Mouse (Mus musculus) cerebellum, adult 11 months (tissue): ENCODE data around the gene Yrdc.

ENCODE experiments used
- DNase-seq: peaks from one replicate; pipeline ENCODE4 v3.0.0; 2022

The Yrdc gene

GRCm38 (mm10) chr4:124850933-124851658 is 617 bp downstream of the Yrdc start, which contains the start of gene 1110065P20Rik:
1110065P20Rik (minus strand) TSS chr4:124851196.
- DNase-seq: peak; percentile 73

DNA sequence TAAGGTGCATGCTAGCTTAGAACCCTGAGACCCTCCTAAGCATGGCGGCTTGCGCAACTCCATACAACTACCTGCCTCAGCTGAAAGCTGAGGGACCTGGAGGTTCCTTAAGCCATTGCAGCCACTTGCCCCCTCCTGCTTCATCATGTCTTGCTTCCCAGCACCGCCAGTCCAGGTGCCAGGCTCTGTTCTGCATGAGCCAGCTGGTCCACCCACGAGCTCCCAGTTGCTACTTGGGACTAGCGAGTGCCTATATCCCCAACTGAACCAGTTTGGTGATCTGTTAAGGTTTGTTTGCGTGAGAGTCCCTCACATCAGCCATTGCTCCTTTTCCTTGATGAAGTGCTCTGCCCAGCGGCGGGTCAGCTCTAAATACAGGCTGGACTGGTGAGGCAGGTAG is 5.8 kb downstream of the Yrdc start:
- no peak for DNase-seq

DNA sequence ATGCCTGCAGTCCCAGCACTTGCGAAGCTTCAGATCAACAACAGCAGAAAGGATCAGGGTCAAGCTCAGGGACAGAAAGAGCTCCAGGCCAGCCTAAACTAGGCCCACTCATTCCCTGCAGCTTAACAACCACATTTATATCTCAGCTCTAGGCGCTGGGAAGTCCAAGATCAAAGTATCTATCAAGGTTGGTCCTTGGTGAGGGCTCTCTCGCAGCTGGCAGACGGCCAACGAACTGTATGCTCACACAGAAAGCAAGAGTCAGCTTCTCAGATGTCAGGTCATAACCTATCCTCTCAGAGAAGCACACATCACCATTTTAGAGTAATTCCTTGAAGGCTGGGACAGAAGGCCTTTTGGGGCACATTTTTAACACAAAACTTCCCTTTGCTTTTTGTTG is 7.9 kb downstream of the Yrdc start:
- no peak for DNase-seq

DNA sequence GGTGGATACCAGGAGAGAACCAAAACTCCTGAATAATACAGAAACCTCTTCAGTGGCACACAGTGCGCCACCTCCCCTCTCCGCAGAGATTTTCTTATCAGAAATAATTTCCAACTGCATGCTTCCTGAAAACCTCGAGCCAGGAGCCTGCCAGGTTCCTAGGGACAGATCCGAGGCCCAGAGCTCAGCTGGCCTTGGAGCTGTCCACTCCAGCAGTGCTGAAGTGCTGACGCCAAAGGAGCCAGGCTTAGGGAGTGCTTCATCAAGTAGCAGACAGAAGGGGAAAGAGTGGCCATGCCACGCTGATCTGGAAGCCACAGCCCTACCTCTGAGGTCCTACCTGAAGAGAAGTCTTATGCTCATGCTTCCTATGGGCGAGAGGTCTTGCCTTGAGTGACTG is 10.0 kb downstream of the Yrdc start:
- DNase-seq: no peak

- no peak for DNase-seq
These were observed 11.1 kb downstream of the Yrdc start, which contains the start of gene Maneal for GRCm38 (mm10) chr4:124861283-124862188. Maneal (minus strand) TSS chr4:124862171.

DNA sequence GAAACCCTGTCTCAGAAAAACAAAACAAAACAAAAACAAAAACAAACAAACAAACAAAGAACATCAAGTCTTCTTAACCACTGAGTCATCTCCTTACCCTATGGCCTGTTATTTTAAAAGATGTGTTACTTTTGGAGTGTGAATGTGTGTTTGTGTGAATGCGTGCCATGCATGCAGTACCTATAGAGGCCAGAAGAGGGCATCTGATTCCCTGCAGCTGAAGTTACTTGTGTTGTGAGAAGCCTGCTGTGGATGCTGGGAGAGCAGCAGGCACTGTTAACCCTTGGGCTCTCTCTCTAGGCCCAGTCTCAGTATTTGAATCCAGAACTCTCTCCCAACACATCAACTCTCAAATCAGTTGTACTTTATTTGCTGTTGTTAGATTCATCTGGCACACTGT is 22.2 kb downstream of the Yrdc start:
- no peak for DNase-seq

- DNase-seq: no peak
These were observed 30.1 kb downstream of the Yrdc start, which contains the start of gene Epha10 for GRCm38 (mm10) chr4:124880599-124880998. Epha10 (plus strand) TSS chr4:124880899.

GRCm38 (mm10) chr4:124881341-124881908 is 30.9 kb downstream of the Yrdc start:
- DNase-seq: no peak

DNA sequence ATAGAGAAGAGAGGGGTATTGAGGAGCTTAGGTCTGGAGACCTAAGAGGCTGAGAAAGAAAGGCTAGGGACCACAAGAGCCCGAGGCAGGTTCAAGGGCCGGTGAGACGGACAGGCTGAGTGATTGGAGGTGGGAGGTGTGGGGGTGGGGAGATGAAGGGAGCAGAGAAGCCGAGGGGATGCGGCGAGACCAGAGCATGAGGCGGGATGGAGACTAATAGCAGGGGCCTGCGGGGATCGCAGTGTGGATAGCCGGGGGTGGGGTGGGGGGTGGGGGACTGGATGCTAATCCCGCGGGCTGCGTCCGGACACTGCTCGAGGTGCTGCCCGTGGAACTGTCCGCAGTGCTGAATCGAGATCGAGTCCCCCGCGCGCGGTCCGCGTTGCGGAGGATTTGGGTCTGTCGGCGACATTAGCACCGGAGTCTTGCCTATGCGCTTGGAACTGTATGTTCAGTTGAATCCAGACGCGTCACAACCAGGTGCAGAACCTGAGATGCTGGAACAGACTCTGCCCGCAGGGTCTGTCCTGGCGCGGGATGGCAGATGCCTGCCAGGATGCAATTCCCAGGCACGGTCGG is 31.8 kb downstream of the Yrdc start:
- no peak for DNase-seq

- no peak for DNase-seq
These were observed 38.2 kb downstream of the Yrdc start for GRCm38 (mm10) chr4:124888702-124889101.

DNA sequence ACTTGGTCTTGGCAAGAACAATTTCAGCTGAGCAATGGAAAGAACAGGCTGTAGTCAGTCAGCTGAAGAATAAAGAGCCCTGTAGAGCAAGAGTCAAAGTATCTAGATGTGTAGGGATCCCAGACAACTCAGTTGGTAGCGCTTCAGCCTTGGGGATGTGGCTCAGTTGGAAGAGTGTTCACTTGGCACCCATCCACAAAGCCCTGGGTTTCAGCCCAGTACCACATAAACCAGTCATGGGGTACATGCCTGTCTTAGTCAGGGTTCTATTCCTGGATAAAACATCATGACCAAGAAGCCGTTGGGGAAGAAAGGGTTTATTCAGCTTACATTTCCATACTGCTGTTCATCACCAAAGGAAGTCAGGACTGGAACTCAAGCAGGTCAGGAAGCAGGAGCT is 39.5 kb downstream of the Yrdc start:
- no peak for DNase-seq

GRCm38 (mm10) chr4:124890831-124891230 is 40.4 kb downstream of the Yrdc start:
- DNase-seq: no peak

GRCm38 (mm10) chr4:124893769-124894168 is 43.3 kb downstream of the Yrdc start:
- DNase-seq: peak; percentile 9

GRCm38 (mm10) chr4:124894508-124895428 is 44.3 kb downstream of the Yrdc start:
- peak; percentile 76 for DNase-seq

- no peak for DNase-seq
These were observed 47.9 kb downstream of the Yrdc start for GRCm38 (mm10) chr4:124898428-124898827.

- DNase-seq: no peak
These were observed 49.4 kb downstream of the Yrdc start for GRCm38 (mm10) chr4:124899906-124900305.
